ENCODE assay signal across 8 mouse cellular contexts in genomic region chr11:79992035-79992591, GRCm38 (mm10). TPM values are rescaled to one million over a fixed set of nuclear protein-coding genes. Genes with fewer than 3 reads are reported as not detected.
DNase-seq lines count a peak whose midpoint lies in the region; ATAC-seq lines count a peak whose summit lies in the region.

No protein-coding gene starts in this region.

- H3K9ac ChIP-seq in forebrain, embryonic 16.5 days (replicated peaks; ENCODE audit: low read depth, low read length), result peak overlapping the region; percentile 59
- H3K9ac ChIP-seq in liver, embryonic 15.5 days, result peak overlapping the region; percentile 83

- 30% methylated on average over 20 of the region's 21 CpGs for WGBS in forebrain, embryonic 16.5 days
- WGBS in liver, embryonic 15.5 days (ENCODE audit: insufficient replicate concordance), result 14% methylated on average over 20 of the region's 21 CpGs

- peak overlapping the region; percentile 98 for H3K4me3 ChIP-seq in forebrain, embryonic 16.5 days (replicated peaks; ENCODE audit: low read length)
- H3K4me3 ChIP-seq in liver, embryonic 15.5 days (replicated peaks), result peak overlapping the region; percentile 99

- H3K4me1 ChIP-seq in forebrain, embryonic 16.5 days (replicated peaks; ENCODE audit: control insufficient read depth, insufficient read depth, low read length), result peaks cover 7% of the 10 kb centered on the region
- peaks cover 13% of the 10 kb centered on the region for H3K4me1 ChIP-seq in liver, embryonic 15.5 days (replicated peaks)

- H3K27me3 ChIP-seq in forebrain, embryonic 16.5 days (replicated peaks; ENCODE audit: control insufficient read depth, insufficient read depth, low read length), result no peaks in the 10 kb centered on the region
- H3K27me3 ChIP-seq in liver, embryonic 15.5 days, result no peaks in the 10 kb centered on the region

- no peaks in the 10 kb centered on the region for H3K9me3 ChIP-seq in forebrain, embryonic 16.5 days (ENCODE audit: control insufficient read depth, low read length)
- no peaks in the 10 kb centered on the region for H3K9me3 ChIP-seq in liver, embryonic 15.5 days (replicated peaks)

- no peak for ATAC-seq in forebrain, embryonic 16.5 days
- no peak for ATAC-seq in liver, embryonic 15.5 days (ENCODE audit: insufficient read depth)

- peak overlapping the region; percentile 71 for H3K27ac ChIP-seq in forebrain, embryonic 16.5 days (ENCODE audit: low read length)
- peak overlapping the region; percentile 98 for H3K27ac ChIP-seq in liver, embryonic 15.5 days (replicated peaks)

- peak overlapping the region; percentile 86 for H3K4me2 ChIP-seq in forebrain, embryonic 16.5 days (ENCODE audit: low read length)
- H3K4me2 ChIP-seq in liver, embryonic 15.5 days, result peak overlapping the region; percentile 85

- H3K36me3 ChIP-seq in forebrain, embryonic 16.5 days (ENCODE audit: control insufficient read depth, insufficient read depth), result 0 out of 2 replicates have a peak, but pooled peaks cover 2% of the 10 kb centered on the region
- H3K36me3 ChIP-seq in liver, embryonic 15.5 days (replicated peaks), result peaks cover 12% of the 10 kb centered on the region

- peak; percentile 70 for DNase-seq in heart, adult 11 months
- no peak for DNase-seq in heart, adult 9 months (ENCODE audit: low spot score in 2 of 2)
- peak; percentile 34 for DNase-seq in ES-CJ7 (ENCODE audit: low read depth, low spot score)
- no peak for DNase-seq in right cerebral cortex, adult 2 months (ENCODE audit: low spot score in 2 of 2)
- no peak for DNase-seq in natural killer cell, adult 2 months (ENCODE audit: low spot score in 2 of 2)
- no peak for DNase-seq in thymus, postnatal 4 days

RNA-seq across cellular contexts. Expression of gene Suz12, which starts 0.8 kb away (rescaled TPM):
- 17.5 and 19.2 TPM in 2 replicates for polyA plus RNA-seq in forebrain, embryonic 16.5 days (2015; fragmentation: Nextera tagmentation; extraction: Ambion mirVana)
- 13.5 and 14.4 TPM in 2 replicates for polyA plus RNA-seq in liver, embryonic 15.5 days (2015; fragmentation: Nextera tagmentation; extraction: Ambion mirVana)

RNA-seq across cellular contexts. Expression of gene Utp6, which starts 29.9 kb away (rescaled TPM):
- 49.8 and 57.3 TPM in 2 replicates for polyA plus RNA-seq in forebrain, embryonic 16.5 days (2015; fragmentation: Nextera tagmentation; extraction: Ambion mirVana)
- 20.2 and 20.9 TPM in 2 replicates for polyA plus RNA-seq in liver, embryonic 15.5 days (2015; fragmentation: Nextera tagmentation; extraction: Ambion mirVana)

Comparison
In these comparisons a context has a peak if more than half of its experiments do, and no peak if none do; other contexts are left out.
1. DNase-seq: peak in heart, adult 11 months (single experiment) and ES-CJ7 (single experiment); none in heart, adult 9 months (0 of 2), right cerebral cortex, adult 2 months (0 of 2), natural killer cell, adult 2 months (0 of 2) and thymus, postnatal 4 days (single experiment).